Mouse (Mus musculus) megakaryocyte, embryonic 14.5 days (primary cell): ENCODE data around the gene Gbp2. TPM values are rescaled to one million over a fixed set of nuclear protein-coding genes. Genes with fewer than 3 reads are reported as not detected.
"Not testable (repeated sequence)": the region's sequence is repeated elsewhere in the genome, so short reads cannot be mapped to it uniquely, and the experiment has no call there.

ENCODE experiments used
- H3K27me3 ChIP-seq: replicated peaks from 2 replicates; pipeline ENCODE3; 2012; ENCODE audit warnings: inconsistent platforms
- H3K36me3 ChIP-seq: replicated peaks from 2 replicates; pipeline ENCODE3; 2012; ENCODE audit warnings: low read length, inconsistent platforms, mixed read lengths
- H3K4me1 ChIP-seq: 2 replicates; pipeline ENCODE4 v1.6.1; 2012; ENCODE audit warnings: inconsistent platforms
- H3K4me3 ChIP-seq: replicated peaks from 2 replicates; pipeline ENCODE3; 2012; ENCODE audit warnings: moderate library complexity, mild to moderate bottlenecking, inconsistent platforms
- H3K9me3 ChIP-seq: 2 replicates; pipeline ENCODE4 v1.6.1; 2012; ENCODE audit warnings: inconsistent platforms
- FLI1 ChIP-seq: IDR thresholded peaks from 2 replicates; pipeline ENCODE4 v1.6.1; 2012; ENCODE audit warnings: low read length, inconsistent platforms, mixed read lengths
- GATA1 ChIP-seq: IDR thresholded peaks from 3 replicates; pipeline ENCODE4 v1.6.1; 2012; ENCODE audit warnings: mixed read lengths, low read length, inconsistent platforms, borderline replicate concordance
- polyA plus RNA-seq: library from polyadenylated mRNA; stranded (reverse); fragments of >175 nt; gene quantifications from 2 replicates; pipeline ENCODE4 v1.2.3, GENCODE M21; 2012; ENCODE audit warnings: low replicate concordance; ENCODE audit not compliant: insufficient read depth

Gene Gbp2
- polyA plus RNA-seq, 1 experiment: 0.55 TPM

DNA sequence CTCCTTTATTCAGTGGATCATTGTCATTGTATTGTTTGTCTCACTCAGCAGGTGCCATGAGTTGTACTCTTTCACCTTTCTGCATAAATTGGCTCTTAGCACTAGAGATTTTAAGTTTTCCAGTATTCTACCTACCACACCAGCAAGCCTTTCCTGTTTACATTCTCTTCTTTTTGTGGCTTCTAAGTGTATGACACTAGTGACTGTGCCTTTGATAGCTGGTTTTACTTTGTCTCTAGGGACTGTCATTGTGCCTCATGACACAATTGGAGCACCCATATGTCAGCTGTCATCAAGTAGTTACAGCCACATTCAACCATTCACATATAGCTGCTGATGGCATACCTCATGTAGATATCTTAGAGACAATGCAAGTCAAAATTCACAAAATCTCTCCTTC, 18.7 kb upstream of the Gbp2 start:
- H3K36me3 ChIP-seq: no peaks in the 10 kb centered on the region
- no peak overlapping the region for H3K4me3 ChIP-seq
- H3K27me3 ChIP-seq: no peaks in the 10 kb centered on the region
- TF ChIP-seq FLI1: no peak
- TF ChIP-seq GATA1: no peak
- H3K4me1 ChIP-seq: peaks cover 5% of the 10 kb centered on the region
- H3K9me3 ChIP-seq: no peaks in the 10 kb centered on the region

DNA sequence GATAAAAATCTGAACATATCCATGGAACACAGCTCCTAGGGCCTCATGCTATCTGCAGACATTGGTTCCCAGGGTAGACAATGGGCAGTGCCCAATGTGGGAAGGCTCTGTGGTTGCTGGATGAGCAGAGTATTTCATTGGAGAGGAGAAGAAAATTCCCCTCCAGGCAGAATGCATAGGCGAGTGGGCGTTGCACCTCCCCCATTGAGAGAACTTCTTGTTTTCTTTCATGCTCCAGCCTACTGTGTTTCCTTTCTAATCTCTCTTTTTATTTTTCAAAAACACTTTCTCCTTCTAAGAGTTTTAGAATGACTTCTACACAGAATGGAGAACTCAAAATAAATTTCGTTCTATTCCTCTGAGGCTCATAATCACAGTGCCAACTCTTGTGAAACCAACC, 1.7 kb upstream of the Gbp2 start:
- Histone ChIP-seq H3K4me1 (peaks cover 23% of the 10 kb centered on the region), H3K36me3 (no peaks in the 10 kb centered on the region), H3K27me3 (no peaks in the 10 kb centered on the region), H3K9me3 (no peaks in the 10 kb centered on the region), H3K4me3 (no peak overlapping the region)
- TF ChIP-seq GATA1: no peak
- TF ChIP-seq FLI1: no peak

DNA sequence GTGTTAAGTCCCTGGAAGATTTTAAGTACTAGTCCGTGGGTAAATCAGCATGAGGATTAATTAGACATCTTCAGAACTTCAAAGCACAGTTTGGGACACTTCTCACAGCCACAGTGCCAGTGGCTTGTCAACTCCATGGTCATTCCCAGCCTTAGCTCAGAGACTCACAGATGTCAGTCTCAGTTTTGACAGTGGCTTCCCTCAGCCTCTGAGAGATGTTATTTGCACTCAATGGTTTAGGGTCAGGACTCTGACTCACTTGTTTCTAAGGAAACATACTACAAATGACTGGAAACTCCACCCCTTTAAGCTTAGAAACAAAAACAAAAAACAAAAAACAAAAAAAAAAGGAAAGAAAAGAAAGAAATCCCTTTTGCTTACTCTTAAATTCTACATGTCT, 796 bp upstream of the Gbp2 start:
- Histone ChIP-seq H3K36me3 (no peaks in the 10 kb centered on the region), H3K4me3 (peak overlapping the region; percentile 90), H3K27me3 (no peaks in the 10 kb centered on the region), H3K9me3 (no peaks in the 10 kb centered on the region), H3K4me1 (peaks cover 23% of the 10 kb centered on the region)
- TF ChIP-seq FLI1 (no peak), GATA1 (no peak)

DNA sequence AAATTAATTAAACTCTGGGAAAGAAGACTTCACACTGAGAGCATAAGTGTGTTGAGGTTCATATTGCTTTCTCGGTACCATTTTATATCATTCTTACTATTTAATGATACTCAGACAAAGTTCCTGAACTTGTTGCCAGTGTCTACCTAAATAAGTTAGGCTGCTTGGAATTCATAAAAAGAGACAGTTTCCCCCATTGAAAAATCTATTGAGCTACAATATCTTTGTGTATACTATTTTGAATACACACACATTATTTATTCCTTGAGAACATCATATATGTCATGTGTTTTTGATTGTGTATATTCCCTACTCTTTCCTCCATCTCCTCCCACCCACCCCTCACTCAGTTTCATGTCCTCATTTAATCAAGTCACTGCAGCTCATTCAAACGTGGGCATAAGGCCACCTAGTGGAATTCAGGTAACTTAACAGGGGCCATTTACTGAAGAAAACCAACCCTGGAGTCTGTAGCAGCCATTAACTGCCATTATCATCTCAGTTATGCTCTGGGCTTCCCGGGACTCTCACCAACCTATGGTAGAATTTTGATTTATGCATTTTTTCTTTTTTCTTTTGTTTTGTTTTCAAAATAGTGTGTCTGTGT, 657 bp downstream of the Gbp2 start:
- Histone ChIP-seq H3K9me3 (no peaks in the 10 kb centered on the region), H3K4me1 (peaks cover 23% of the 10 kb centered on the region), H3K4me3 (peak overlapping the region; percentile 90), H3K36me3 (no peaks in the 10 kb centered on the region), H3K27me3 (no peaks in the 10 kb centered on the region)
- TF ChIP-seq GATA1 (no peak), FLI1 (no peak)

DNA sequence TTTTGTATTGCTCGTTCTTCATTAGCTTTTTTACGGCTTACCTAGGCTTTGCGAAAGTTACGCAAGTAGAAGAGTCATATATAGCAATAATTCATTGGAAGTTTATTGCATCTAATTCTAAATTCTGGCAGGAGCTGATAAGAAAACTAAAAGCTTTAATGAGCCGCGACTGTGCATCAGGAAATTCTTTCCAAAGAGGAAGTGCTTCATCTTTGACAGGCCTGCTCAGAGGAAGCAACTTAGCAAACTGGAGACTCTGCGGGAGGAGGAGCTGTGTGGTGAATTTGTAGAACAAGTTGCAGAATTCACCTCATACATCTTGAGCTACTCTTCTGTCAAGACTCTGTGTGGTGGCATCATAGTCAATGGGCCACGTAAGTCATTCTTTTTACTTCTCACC, 10.0 kb downstream of the Gbp2 start:
- no peaks in the 10 kb centered on the region for H3K27me3 ChIP-seq
- TF ChIP-seq GATA1: no peak
- no peak overlapping the region for H3K4me3 ChIP-seq
- H3K4me1 ChIP-seq: peaks cover 6% of the 10 kb centered on the region
- no peaks in the 10 kb centered on the region for H3K9me3 ChIP-seq
- H3K36me3 ChIP-seq: no peaks in the 10 kb centered on the region

DNA sequence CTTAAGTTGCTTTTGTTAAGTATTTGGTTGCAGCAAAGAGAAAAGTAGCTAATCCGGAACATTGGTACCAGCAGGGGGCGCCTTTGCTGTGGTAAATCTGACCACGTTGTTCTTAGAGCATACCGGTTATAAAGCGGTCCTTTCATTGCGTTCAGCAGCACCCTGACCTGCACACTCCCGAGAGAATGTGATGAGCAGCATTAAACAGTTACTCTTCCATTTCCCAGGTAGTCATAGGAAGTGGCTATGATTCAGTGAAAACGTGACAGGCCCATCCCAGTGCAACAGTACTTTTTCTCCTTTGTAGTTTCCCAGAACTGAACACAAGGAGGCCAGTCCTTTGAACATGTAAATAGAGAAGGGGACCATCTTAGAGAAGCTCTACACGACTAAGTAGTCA, 19.8 kb downstream of the Gbp2 start:
- H3K4me1 ChIP-seq: no peaks in the 10 kb centered on the region
- peaks cover 2% of the 10 kb centered on the region for H3K27me3 ChIP-seq
- TF ChIP-seq GATA1 (no peak), FLI1 (no peak)
- no peaks in the 10 kb centered on the region for H3K9me3 ChIP-seq
- H3K36me3 ChIP-seq: no peaks in the 10 kb centered on the region
- peak overlapping the region; percentile 38 for H3K4me3 ChIP-seq

DNA sequence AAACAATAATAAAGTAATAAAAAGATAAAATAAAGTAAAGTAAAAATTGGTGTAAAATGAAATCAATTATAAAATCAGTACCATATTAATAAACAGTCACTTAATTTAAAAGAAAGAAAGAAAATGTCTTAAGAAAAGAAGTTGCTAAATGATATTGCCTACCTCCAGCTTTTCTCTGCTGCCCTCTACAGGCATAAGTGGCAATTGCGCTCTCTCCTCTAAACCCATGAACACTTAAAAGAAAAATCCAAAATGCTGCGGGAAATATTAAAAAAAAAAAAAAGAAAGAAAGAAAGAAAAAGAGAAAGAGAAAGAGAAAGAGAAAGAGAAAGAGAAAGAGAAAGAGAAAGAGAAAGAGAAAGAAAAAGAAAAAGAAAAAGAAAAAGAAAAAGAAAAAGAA, 25.5 kb downstream of the Gbp2 start:
- not testable (repeated sequence) for H3K9me3 ChIP-seq, H3K4me1 ChIP-seq, H3K4me3 ChIP-seq, H3K36me3 ChIP-seq, H3K27me3 ChIP-seq

DNA sequence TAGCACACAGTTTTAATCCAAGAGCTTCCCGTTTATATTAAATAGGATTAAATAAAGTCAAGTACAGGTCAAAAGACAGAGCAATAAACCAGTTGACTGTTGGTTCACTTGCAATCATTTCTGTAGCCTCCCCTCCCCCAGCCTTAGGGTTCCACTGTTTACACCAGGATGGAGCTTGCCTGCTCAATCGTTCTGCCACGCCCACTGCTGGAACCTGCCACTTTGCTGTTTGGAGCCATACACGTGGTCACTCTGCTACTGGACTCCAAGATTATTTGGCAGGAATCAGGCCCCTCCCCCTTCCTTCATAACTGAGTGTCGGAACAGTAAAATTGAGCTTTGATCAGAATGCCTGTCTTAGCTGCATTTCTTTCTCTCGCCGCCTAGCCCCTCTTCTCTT, 27.4 kb downstream of the Gbp2 start:
- H3K36me3 ChIP-seq, H3K27me3 ChIP-seq, H3K9me3 ChIP-seq, H3K4me3 ChIP-seq, H3K4me1 ChIP-seq: not testable (repeated sequence)

DNA sequence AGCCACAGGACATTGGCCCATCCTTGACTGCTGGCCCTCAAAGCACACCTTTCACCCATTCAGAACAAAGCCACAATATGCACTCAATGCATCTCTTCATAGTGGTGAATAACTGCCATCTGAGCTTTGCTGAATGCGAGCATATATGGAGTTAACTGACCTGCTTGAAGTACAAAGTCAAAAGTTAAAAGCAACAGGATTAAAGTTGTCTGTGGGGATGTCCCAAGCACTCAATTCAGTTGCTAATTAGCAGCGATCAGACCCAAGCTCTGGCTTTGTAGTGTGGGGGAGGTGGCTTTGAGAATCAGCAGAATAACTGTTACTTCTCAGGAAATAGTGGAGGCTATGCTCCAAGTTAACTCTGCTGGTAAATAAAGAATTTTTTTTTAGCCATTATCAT, 29.8 kb downstream of the Gbp2 start:
- Histone ChIP-seq H3K36me3 (no peaks in the 10 kb centered on the region), H3K27me3 (no peaks in the 10 kb centered on the region), H3K4me3 (no peak overlapping the region), H3K4me1 (0 out of 2 replicates have a peak, but pooled peaks cover 3% of the 10 kb centered on the region), H3K9me3 (no peaks in the 10 kb centered on the region)
- no peak for TF ChIP-seq GATA1
- no peak for TF ChIP-seq FLI1

DNA sequence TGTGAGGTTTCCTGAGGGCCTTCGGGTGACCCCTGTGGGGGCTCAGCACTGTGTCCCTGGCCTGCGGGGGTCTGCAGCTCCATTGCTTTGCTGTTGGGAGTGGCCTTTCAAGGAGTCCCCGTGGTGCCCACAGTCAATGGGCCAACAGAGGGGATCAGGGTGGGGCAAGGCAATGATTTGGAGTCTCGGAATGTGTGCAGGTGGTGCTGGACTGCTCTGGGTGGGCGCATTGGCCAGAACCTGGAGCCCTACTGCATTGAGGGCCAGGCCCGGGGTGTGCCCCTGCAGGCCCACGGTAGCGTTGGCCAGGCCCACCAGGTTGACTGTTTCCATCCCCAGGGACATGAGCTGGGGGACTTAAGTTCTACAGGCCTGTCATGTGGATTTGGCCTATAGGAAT, 44.3 kb downstream of the Gbp2 start:
- peaks cover 13% of the 10 kb centered on the region for H3K9me3 ChIP-seq
- H3K4me3 ChIP-seq: no peak overlapping the region
- H3K4me1 ChIP-seq: no peaks in the 10 kb centered on the region
- no peaks in the 10 kb centered on the region for H3K36me3 ChIP-seq
- no peak for TF ChIP-seq GATA1
- H3K27me3 ChIP-seq: no peaks in the 10 kb centered on the region

DNA sequence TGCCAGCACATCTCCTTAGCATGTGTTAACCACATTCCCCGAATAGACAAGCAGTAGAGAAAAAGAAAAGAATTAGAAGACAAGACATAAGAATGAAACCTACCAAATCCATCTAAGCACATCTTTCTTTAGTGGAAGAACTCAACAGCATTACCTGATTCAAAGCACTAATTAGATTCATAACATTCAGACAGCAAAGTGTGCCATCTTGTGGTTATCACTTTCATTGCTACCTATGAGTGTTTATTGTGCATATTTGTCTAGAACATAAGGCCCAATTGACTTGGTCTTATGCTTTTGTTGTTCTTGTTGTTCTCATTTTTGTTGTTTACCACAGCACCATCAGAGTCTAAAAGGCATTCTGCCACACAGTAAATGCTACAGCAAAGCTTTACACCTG, 54.2 kb downstream of the Gbp2 start:
- Histone ChIP-seq H3K4me3 (no peak overlapping the region), H3K4me1 (no peaks in the 10 kb centered on the region)
- TF ChIP-seq FLI1: no peak
- no peak for TF ChIP-seq GATA1

More for the DNA sequence above, 54.2 kb downstream of the Gbp2 start:
- Histone ChIP-seq H3K27me3 (no peaks in the 10 kb centered on the region), H3K9me3 (no peaks in the 10 kb centered on the region), H3K36me3 (no peaks in the 10 kb centered on the region)

Other genes starting within 250 kb of the Gbp2 start
- 44.2 and 57.1 TPM in 2 replicates for gene Pdlim5, start 224.9 kb upstream of the Gbp2 start, polyA plus RNA-seq
- gene Gbp5, start 126.6 kb upstream of the Gbp2 start, polyA plus RNA-seq: 0.45 TPM in 1 of 2 replicates, not detected in the other
- 0.82 TPM in 1 of 2 replicates, not detected in the other for gene Gbp7, start 90.3 kb upstream of the Gbp2 start, polyA plus RNA-seq
- gene Gbp3, start 60.6 kb upstream of the Gbp2 start, polyA plus RNA-seq: 0.26 TPM in 1 of 2 replicates, not detected in the other
- not detected in 2 replicates for gene Gbp2b, start 25.8 kb upstream of the Gbp2 start, polyA plus RNA-seq
- gene Kyat3, start 80.4 kb downstream of the Gbp2 start, polyA plus RNA-seq: 1.00 and 1.2 TPM in 2 replicates
- 3.3 TPM in 1 of 2 replicates, not detected in the other for gene Gtf2b, start 144.4 kb downstream of the Gbp2 start, polyA plus RNA-seq